ENCODE assay signal across 12 mouse cellular contexts in the genomic region with DNA sequence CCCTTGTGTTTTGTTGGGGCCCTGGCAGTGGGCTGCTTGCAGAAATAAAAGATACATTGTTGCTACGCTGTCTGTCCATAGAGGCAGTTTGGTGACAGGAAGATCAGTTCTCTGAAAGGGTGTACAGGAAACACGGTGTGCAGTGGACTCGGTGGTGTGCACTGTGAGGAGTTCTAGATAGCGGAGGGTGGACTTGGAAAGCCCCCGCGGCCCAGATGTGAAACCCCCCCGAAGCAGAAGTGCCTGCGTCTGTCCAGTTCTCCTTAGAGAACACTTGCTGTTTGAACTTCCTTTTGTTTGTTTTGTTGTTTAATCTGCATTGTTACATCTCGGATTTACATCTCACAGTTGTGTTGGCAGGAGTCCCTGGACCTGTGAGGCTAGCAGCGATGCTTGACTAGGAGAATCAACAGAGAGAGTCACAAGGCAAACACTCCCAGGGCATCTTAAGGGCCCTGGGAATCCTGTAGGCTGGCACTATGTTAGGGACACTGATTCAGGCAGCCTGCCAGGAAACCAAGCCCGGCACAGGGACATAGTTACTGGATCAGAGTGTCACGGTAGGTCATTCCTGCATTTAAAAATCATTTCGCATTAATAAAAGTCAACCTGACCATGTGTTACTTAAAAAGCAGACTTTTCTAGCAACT. TPM values are rescaled to one million over a fixed set of nuclear protein-coding genes. Genes with fewer than 3 reads are reported as not detected.
A peak's percentile ranks its signal among the peaks of the same experiment; 100 is the strongest.
DNase-seq lines count a peak whose midpoint lies in the region; ATAC-seq lines count a peak whose summit lies in the region.
"Had no signal": no experiment of that assay in that cellular context is flagged by ENCODE, and none has a peak within 500 bp of the region (broad histone marks: within the 10 kb centered on the region; RNA-seq: fewer than 3 reads in every experiment).

No protein-coding gene starts in this region.

- no peak overlapping the region for H3K9ac ChIP-seq in midbrain, embryonic 14.5 days (replicated peaks; ENCODE audit: low read length)
- H3K9ac ChIP-seq in midbrain, embryonic 15.5 days = no peak overlapping the region
- H3K9ac ChIP-seq: heart, embryonic 13.5 days had no signal

- no peaks in the 10 kb centered on the region for H3K9me3 ChIP-seq in midbrain, embryonic 14.5 days (ENCODE audit: control insufficient read depth, low read length)
- H3K9me3 ChIP-seq in midbrain, embryonic 15.5 days = no peaks in the 10 kb centered on the region
- H3K9me3 ChIP-seq: heart, embryonic 13.5 days had no signal

- H3K27ac ChIP-seq in midbrain, embryonic 14.5 days (replicated peaks; ENCODE audit: low read depth, low read length) = no peak overlapping the region
- H3K27ac ChIP-seq in midbrain, embryonic 15.5 days = no peak overlapping the region
- H3K27ac ChIP-seq: heart, embryonic 13.5 days had no signal

- no peak for ATAC-seq in midbrain, embryonic 14.5 days (ENCODE audit: low FRiP score, low TSS enrichment)
- ATAC-seq in midbrain, embryonic 15.5 days (replicated peaks) = no peak
- ATAC-seq in frontal cortex, adult (ENCODE audit: low TSS enrichment) = no peak
- ATAC-seq: midbrain, embryonic 16.5 days had no signal

- no peak overlapping the region for H3K4me2 ChIP-seq in midbrain, embryonic 14.5 days (ENCODE audit: low read length)
- H3K4me2 ChIP-seq in midbrain, embryonic 15.5 days = no peak overlapping the region
- H3K4me2 ChIP-seq: heart, embryonic 13.5 days had no signal

- no peak overlapping the region for H3K4me3 ChIP-seq in midbrain, embryonic 14.5 days (replicated peaks; ENCODE audit: low read depth, low read length)
- no peak overlapping the region for H3K4me3 ChIP-seq in midbrain, embryonic 15.5 days
- H3K4me3 ChIP-seq: heart, embryonic 13.5 days had no signal

- H3K4me1 ChIP-seq in midbrain, embryonic 14.5 days (ENCODE audit: control insufficient read depth, insufficient read depth, low read length) = no peaks in the 10 kb centered on the region
- no peaks in the 10 kb centered on the region; the same call in 1 of the 2 replicates for H3K4me1 ChIP-seq in midbrain, embryonic 15.5 days

- peaks cover 9% of the 10 kb centered on the region for H3K36me3 ChIP-seq in midbrain, embryonic 14.5 days (ENCODE audit: control insufficient read depth, insufficient read depth, low read length)
- H3K36me3 ChIP-seq in midbrain, embryonic 15.5 days (replicated peaks) = 0 out of 2 replicates have a peak, but pooled peaks cover 3% of the 10 kb centered on the region

- DNase-seq in cerebellum, postnatal 36 days = peak; percentile 25 to 33
- no peak for DNase-seq in cerebellum, adult 9-11 months
- DNase-seq in midbrain, embryonic 14.5 days = peak; percentile 19
- DNase-seq in heart, postnatal 14 days = peak; percentile 63 to 69
- DNase-seq in skeletal muscle tissue, adult 2 months (ENCODE audit: low read depth, low spot score) = peak; percentile 43
- DNase-seq in layer of hippocampus, postnatal 14 days (ENCODE audit: low spot score in 2 of 2) = no peak
- DNase-seq: cerebellum, adult 11 months; liver had no signal

- 64% methylated on average over 13 of the region's 13 CpGs for WGBS in midbrain, embryonic 14.5 days
- WGBS in midbrain, embryonic 15.5 days = 60% methylated on average over 13 of the region's 13 CpGs

- H3K27me3 ChIP-seq in midbrain, embryonic 14.5 days (ENCODE audit: control insufficient read depth, insufficient read depth, low read length) = no peaks in the 10 kb centered on the region
- H3K27me3 ChIP-seq in midbrain, embryonic 15.5 days (replicated peaks) = no peaks in the 10 kb centered on the region
- H3K27me3 ChIP-seq: heart, embryonic 13.5 days had no signal

- intact Hi-C loops in heart, postnatal 14 days (cut with DNase I) = no loop called here

RNA-seq across cellular contexts. Expression of a gene that starts 47.8 kb away (rescaled TPM):
- 55.7 and 64.6 TPM in 2 replicates for polyA plus RNA-seq in midbrain, embryonic 14.5 days (2014; fragmentation: Nextera tagmentation; extraction: Ambion mirVana)
- polyA plus RNA-seq in midbrain, embryonic 15.5 days (2015; fragmentation: Nextera tagmentation; extraction: Ambion mirVana) = 55.4 and 61.4 TPM in 2 replicates
- total RNA-seq in heart, postnatal 14 days (2021) = 10 to 100 TPM; 10.3 to 12.3 TPM
- 10 to 100 TPM; 20.2 to 22.7 TPM for total RNA-seq in layer of hippocampus, postnatal 14 days (2021)

RNA-seq across cellular contexts. Expression of a gene that starts 52.0 kb away (rescaled TPM):
- 22.7 and 23.4 TPM in 2 replicates for polyA plus RNA-seq in midbrain, embryonic 14.5 days (2014; fragmentation: Nextera tagmentation; extraction: Ambion mirVana)
- polyA plus RNA-seq in midbrain, embryonic 15.5 days (2015; fragmentation: Nextera tagmentation; extraction: Ambion mirVana) = 20.5 and 22.4 TPM in 2 replicates
- 1 to 10 TPM; 5.0 to 8.2 TPM for total RNA-seq in heart, postnatal 14 days (2021)
- 10 to 100 TPM; 46.4 to 46.9 TPM for total RNA-seq in layer of hippocampus, postnatal 14 days (2021)

Comparison
In these comparisons a context has a peak if more than half of its experiments do, and no peak if none do; other contexts are left out.
1. DNase-seq: peak in cerebellum, postnatal 36 days (2 of 2), midbrain, embryonic 14.5 days (single experiment), heart, postnatal 14 days (2 of 2) and skeletal muscle tissue, adult 2 months (single experiment); none in cerebellum, adult 9-11 months (single experiment) and layer of hippocampus, postnatal 14 days (0 of 2).
2. RNA of a gene that starts 52.0 kb away (total RNA-seq): 46.4 to 46.9 TPM in layer of hippocampus, postnatal 14 days; 5.0 to 8.2 TPM in heart, postnatal 14 days; every median in the first group is over 4 times any median in the second.